Mouse (Mus musculus) hematopoietic multipotent progenitor cell, adult 10-12 weeks (in vitro differentiated cells): ENCODE results near the gene Casc3. TPM values are rescaled to one million over a fixed set of nuclear protein-coding genes. Genes with fewer than 3 reads are reported as not detected.

Experiments
- polyA plus RNA-seq: library from polyadenylated mRNA; stranded (reverse); fragments of >175 nt; gene quantifications from 2 replicates; pipeline ENCODE4 v1.2.3, GENCODE M21; 2012; ENCODE audit warnings: low replicate concordance

The Casc3 gene
- polyA plus RNA-seq = 42.9 and 45.2 TPM in 2 replicates

DNA sequence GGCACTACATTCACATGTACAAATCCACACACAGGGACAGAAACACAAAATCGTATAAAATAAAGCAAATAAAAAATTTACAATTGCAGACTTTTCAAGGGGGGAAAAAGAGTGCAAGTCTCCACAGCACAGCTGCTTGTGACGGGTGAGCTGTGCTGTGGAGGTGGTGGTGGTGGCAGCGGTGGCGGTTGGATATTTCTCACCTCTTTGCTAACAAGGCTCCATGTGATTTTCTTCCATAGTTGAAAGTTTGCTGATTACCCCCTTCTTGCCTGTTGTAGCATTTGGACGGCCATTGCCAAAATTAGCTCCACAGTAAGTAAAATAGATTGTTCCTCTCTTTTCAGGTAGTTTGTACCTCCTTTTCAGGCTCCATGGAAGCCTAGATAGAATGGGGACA, at the start of gene Casc3:
Gene Casc3 (plus strand): TSS at position 301 of the 400 bp plus-strand sequence.

DNA sequence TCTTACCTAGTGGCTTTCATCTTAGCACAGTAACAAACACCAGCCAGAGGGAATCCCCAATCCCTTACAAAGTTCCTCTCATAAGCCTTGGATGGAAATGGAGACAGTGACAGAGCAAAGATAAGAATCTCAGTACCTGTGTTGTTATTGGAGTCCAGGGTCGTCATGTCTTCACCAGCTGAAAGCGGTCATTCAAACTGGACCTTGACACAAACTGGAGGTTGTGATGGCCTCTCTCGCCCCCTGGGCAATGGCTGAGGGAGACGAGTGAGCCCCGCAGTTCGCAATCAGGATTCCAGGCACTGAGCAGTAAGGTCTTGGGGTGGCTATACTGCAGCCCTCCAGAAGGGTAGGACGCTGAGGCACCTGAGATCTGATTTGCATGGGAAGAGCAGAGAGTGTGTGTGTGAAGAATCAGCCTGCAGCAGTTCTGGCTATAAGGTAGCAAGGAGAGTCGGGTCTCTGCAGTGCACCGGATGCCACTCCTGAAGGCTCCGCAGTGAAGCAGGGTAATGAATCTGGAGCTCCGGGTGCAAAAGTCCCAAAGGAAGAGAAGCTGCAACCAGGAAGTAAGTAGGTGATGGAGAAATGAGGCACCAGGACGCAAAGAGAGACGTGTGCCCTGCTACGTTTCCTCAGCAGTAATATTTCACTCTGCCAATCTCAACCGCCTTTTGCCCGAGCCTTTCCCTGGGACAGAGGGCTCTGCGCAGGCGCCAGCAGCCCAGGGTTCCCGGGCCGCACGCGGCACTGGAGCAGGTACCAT, 29.9 kb upstream of the Casc3 start, which contains the start of gene Nr1d1:
Gene Nr1d1 (minus strand): TSS at position 752 of the 766 bp plus-strand sequence.

DNA sequence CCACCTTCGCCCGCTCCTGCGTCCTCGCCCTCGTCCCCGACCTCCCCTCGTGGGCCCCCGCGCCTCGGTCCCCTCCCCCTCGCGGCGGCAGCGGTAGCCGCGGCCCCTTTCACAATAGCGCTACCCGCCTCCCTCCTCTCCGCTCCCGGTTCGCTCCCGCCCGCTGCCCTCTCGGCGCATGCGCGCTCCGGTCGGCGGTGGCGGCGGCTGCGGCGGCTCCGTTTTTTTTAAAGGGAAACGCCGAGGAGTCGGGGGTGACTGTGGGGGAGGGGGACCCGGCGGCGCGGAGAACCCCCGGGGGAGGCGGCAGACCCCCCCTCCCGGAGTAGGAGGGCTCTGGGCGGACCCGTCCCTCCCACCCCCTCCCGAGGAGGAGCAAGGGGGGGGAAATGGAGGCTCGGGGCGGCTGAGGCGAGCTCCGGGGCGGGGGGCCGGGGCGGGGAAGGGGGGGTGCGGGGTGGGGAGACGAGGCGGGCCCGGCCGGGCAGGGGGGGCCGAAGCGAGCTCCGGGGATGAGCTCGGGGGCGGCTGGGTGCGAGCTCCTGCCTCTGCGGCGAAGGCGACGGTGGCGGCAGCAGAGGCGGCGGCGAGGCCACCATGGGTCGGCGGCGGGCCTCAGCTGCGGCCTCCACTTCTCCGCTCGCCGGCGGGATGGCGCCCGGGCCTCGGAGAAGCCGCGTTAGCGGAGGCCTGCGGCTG, 9.5 kb upstream of the Casc3 start, which contains the start of gene Msl1:
Gene Msl1 (plus strand): TSS at position 502 of the 699 bp plus-strand sequence.

GRCm38 (mm10) chr11:98836651-98837141, 32.0 kb downstream of the Casc3 start, which contains the start of gene Rapgefl1:
Rapgefl1 (plus strand) TSS chr11:98836785.

DNA sequence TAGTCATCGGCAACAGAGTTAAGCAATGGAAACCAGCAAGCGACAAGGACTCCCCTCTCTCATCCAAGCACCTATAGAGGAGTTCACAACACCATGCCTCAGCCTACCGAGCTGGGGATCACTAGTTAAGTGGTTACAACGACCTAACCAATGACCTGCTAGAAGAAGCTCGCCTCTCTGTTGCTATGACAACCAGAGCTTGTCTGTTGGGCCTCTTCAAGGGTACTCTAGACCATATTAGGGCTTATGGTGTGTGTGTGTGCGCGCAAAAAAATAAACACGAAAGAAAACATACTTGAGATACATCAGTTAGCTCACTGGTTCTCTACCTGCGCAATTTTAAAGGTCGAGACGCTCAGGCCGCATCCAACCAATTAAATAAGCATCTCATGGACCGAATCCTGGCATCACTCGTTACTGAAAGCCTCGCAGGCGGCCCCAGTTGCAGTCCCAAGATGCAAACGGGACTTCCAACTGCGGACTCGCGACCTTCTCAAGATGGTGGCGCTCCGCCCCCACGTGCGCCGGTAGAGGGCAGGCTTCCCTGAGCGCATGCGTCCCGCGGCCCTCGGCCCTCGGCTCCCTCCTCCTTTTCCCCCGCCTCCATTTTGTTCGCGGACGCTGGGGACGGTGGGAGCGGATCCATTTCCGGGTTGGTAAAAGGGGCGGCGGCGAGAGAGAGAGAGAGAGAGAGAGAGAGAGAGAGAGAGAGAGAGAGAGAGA, 58.5 kb downstream of the Casc3 start, which contains the start of gene Wipf2:
Gene Wipf2 (plus strand): TSS at position 611 of the 723 bp plus-strand sequence.

Other genes starting within 250 kb of the Casc3 start
- 33.4 and 47.2 TPM in 2 replicates for gene Ormdl3, start 217.5 kb upstream of the Casc3 start, polyA plus RNA-seq
- not detected in 2 replicates for gene Lrrc3c, start 206.6 kb upstream of the Casc3 start, polyA plus RNA-seq
- gene Gm12355, start 179.2 kb upstream of the Casc3 start, polyA plus RNA-seq = not detected in 2 replicates
- not detected in 2 replicates for gene Gsdma3, start 178.5 kb upstream of the Casc3 start, polyA plus RNA-seq
- not detected in 2 replicates for gene Gsdma2, start 158.1 kb upstream of the Casc3 start, polyA plus RNA-seq
- 0.04 TPM in 1 of 2 replicates, not detected in the other for gene Gsdma, start 140.6 kb upstream of the Casc3 start, polyA plus RNA-seq
- gene Psmd3, start 122.4 kb upstream of the Casc3 start, polyA plus RNA-seq = 81.9 and 109 TPM in 2 replicates
- gene Csf3, start 103.6 kb upstream of the Casc3 start, polyA plus RNA-seq = 0.15 TPM in 1 of 2 replicates, not detected in the other
- gene Med24, start 75.5 kb upstream of the Casc3 start, polyA plus RNA-seq = 71.6 and 109 TPM in 2 replicates
- gene Thra, start 64.3 kb upstream of the Casc3 start, polyA plus RNA-seq = 14.2 and 27.2 TPM in 2 replicates
- gene Nr1d1, start 29.6 kb upstream of the Casc3 start, polyA plus RNA-seq = 4.5 and 4.7 TPM in 2 replicates
- 57.1 and 163 TPM in 2 replicates for gene Msl1, start 9.4 kb upstream of the Casc3 start, polyA plus RNA-seq
- 1.3 and 3.6 TPM in 2 replicates for gene Rapgefl1, start 31.9 kb downstream of the Casc3 start, polyA plus RNA-seq
- gene Wipf2, start 58.7 kb downstream of the Casc3 start, polyA plus RNA-seq = 50.0 and 56.4 TPM in 2 replicates
- 0.40 and 0.89 TPM in 2 replicates for gene Cdc6, start 102.9 kb downstream of the Casc3 start, polyA plus RNA-seq
- gene Rara, start 122.9 kb downstream of the Casc3 start, polyA plus RNA-seq = 162 and 425 TPM in 2 replicates
- 0.40 TPM in 1 of 2 replicates, not detected in the other for gene Gjd3, start 178.1 kb downstream of the Casc3 start, polyA plus RNA-seq
- 1.2 and 20.8 TPM in 2 replicates for gene Top2a, start 219.3 kb downstream of the Casc3 start, polyA plus RNA-seq
- gene Igfbp4, start 236.3 kb downstream of the Casc3 start, polyA plus RNA-seq = 197 and 283 TPM in 2 replicates